Mouse (Mus musculus): Measurements from ENCODE around the gene Dusp16.
A peak's percentile ranks its signal among the peaks of the same experiment; 100 is the strongest.

The Dusp16 gene

GRCm38 (mm10) chr6:134733800-134734221, 58.6 kb downstream of the Dusp16 start:
- DNase-seq, result no peak

DNA sequence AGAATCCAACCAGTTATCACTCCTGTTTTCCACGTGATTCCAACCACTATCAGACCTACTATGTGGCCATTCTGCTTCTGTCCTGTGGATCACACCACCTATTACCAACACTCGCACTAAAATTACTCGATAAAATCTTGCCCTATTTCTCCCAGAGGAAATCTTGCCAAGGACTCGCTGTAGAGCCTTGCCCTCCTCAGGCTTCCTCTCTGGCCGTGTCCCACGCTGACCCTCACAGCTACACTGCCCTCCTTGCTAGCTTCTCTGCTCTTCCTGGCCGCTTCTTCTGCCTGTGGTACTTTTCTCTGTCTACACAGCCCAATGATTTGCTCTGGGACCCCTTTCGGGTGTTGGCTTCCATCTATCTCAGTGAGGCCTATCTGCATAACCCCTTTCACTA, 59.6 kb downstream of the Dusp16 start:
- no peak for DNase-seq

DNA sequence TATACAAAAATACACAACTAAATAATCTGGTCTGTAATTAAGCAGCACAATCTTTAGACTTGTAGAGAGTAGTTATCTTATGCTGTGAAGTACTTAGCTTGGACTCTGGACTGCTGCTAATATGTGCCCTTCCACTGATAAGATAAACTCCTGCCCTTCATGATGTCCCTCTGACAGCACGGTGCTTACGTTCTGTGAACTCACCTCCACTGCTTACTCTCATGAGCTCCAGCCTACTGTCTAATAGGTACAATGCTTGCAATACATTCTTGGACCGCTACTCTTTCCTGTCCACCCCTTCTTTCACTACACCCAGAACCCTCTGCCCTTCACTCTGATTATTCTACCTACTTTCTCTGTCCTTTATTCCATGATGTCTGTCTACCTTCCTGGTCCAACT, 61.4 kb downstream of the Dusp16 start:
- no peak for DNase-seq

GRCm38 (mm10) chr6:134725406-134725805, 67.0 kb downstream of the Dusp16 start:
- DNase-seq, result no peak

DNA sequence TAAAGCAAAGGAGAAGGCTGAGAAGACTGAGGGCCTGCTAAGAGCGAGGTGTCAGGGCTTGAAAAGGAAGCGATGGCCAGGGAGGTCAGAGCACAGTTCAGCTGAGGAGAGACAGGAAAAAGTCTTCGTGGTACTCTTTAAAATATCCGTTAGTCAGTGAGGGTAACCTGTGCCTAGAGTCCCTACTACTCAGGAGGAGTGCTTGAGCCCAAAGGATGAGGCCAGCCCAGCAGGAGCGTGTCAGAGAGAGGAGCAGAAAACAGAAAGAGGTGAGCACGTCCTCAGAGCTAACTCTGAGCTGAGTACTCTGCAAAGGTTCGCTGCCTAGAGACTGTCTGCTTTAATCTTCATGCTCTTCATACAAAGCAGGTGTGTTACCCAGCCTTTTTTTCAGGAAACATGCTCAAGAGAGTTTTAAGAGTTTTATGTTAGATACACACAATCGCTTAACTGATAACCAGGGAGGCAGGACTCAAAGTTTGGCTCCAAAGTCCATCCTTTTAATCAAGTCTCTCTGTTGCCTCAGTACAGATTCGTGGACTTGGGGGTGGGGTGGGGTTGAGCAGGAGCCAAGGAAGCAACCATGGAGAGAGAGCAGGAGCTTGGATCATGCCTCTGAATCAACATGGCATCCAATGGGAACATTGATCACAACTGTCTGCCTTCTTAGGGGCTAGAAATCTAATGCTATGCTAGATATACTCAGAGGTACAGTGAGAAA, 68.4 kb downstream of the Dusp16 start:
- no peak for DNase-seq

DNA sequence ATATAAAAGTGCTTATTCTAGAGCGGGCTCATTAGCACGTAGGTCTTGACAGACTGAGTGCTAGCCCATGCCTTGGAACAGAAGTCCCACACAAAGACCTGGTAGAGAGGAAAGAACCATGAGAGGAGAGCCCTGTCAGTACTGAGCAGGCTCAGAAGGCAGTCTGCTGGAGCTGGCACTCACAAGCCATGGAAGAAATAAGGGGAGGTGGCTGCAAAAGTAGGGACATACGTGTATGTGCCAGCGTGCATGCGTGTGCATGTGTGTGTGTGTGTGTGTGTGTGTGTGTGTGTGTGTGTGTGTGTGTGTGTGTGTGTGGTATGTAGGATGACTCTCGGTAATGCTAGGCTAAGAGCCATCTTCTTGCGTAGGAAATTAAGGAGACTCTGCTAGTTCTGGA, 69.1 kb downstream of the Dusp16 start:
- DNase-seq, result no peak

DNA sequence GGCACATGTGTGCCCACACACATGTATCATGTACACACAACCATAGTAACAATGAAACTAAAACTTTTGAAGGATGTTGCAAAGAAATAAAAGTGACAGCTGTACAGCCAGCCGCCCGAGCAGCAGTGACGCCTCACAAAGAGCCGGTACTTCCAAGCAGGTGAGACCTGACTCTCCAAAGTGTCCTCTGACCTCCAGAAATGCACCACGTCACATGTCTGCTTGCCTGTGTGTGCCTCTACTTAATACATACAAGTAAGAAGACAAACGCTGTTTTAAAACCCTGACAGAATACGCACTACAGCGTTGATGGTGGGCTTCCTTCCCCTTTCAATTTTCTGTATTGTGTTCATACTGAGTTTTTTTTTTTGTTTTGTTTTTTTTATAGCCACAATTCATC, 69.5 kb downstream of the Dusp16 start:
- no peak for DNase-seq

- no peak for DNase-seq
These were observed 70.6 kb downstream of the Dusp16 start for GRCm38 (mm10) chr6:134721729-134722269.

GRCm38 (mm10) chr6:134720150-134720549, 72.3 kb downstream of the Dusp16 start:
- no peak for DNase-seq

DNA sequence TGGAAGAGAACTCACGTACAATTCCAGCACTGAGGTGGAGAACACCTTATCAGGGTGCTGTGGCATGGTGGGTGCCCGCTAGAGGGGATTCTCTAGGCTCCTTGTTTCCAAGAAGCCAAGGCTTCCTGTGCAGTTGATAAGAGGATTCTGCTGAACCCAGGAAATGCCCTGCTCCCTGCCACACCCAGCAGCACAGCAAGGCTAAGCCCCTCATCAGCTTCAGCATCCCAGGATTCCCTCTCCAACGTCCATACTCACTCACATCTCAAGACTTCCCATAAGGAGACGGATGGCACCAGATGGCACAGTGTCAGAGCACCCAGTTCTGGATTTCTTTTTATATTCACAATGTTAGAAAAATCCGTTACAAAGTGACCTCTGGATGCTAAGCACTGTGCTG, 73.3 kb downstream of the Dusp16 start:
- DNase-seq, result no peak

GRCm38 (mm10) chr6:134718668-134719065, 73.8 kb downstream of the Dusp16 start:
- no peak for DNase-seq

DNA sequence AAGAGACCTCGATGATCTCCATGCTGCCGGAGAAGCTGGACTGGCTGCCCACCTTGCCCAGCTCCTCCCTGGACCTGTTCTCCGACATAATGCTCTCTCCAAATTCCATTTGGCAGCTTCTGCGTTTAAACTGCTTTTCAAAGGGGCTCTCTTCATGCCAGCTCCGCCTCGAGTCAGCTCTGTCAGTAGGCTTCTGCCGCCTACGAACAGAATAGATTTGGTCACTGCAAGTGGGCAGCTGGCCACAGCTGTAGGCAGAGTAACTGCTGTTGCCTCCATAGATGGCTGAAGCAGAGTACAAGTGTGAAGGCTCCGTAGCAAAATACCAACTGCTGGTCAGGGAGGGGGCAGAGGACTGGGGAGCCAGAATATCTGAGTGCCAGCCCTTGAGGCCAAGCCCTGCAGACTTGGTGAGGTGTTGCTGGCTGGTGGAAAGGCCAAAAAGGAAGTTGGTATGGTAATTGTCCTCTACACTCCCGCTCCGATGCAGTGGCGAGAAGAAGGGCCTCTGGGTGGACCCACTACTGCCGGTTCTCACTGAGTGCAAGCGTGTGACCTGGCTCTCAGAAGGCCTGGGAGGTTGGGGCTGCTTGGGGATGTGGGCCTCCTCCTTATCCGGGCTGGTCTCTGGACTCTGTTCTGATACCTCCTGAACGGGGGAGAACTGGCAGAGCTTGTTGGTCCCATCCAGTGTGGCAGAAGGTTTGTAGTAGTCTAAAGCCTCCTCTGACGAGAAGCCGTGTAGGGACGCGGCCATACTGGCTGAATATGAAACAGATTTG, 74.3 kb downstream of the Dusp16 start:
- no peak for DNase-seq

- peak in 1 of 2 experiments; percentile 36 for DNase-seq
These were observed 76.2 kb downstream of the Dusp16 start for GRCm38 (mm10) chr6:134716168-134716587.

DNA sequence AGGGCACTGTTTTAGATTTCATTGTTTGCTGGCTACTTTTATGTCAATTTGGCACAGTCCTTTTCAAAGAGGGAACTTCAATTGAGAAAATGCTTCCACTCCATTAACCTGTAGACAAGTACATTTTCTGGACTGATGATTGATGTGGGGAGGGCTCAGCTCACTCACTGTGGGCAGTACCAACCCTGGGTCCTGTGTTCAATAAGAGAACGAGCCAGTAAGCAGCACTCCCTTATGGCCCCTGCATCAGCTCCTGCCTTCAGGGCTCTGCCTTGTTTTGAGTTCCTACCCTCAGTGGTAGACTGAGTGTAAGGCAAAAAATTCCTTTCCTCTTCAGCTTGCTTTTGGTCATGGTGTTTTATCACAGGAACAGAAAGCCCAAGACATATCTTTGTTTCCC, 78.5 kb downstream of the Dusp16 start:
- no peak for DNase-seq

DNA sequence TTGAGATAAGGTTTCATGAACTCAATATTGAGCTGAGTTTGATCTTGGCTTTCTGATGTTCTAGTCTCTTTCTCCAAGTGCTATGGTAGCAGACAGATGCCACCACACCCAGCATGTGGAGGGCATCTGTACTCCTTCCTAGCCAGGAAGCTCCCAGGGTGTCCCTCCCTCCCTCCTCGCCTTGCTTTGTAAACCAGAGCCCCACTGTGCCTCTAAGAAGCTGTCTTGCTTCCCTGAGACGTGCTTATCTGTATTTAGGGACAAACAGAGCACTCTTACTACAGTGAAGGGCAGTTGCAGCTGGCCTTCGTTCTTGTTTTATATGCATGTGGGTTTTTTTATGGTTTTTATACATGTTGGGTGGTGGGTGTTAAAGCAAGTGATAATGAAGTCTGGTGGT, 79.1 kb downstream of the Dusp16 start:
- DNase-seq, result no peak

- no peak for DNase-seq
These were observed 82.4 kb downstream of the Dusp16 start for GRCm38 (mm10) chr6:134710020-134710419.

GRCm38 (mm10) chr6:134706467-134706866, 86.0 kb downstream of the Dusp16 start:
- DNase-seq, result no peak

- DNase-seq, result peak; percentile 68 to 83
These were observed 89.3 kb downstream of the Dusp16 start for GRCm38 (mm10) chr6:134703053-134703690.

DNA sequence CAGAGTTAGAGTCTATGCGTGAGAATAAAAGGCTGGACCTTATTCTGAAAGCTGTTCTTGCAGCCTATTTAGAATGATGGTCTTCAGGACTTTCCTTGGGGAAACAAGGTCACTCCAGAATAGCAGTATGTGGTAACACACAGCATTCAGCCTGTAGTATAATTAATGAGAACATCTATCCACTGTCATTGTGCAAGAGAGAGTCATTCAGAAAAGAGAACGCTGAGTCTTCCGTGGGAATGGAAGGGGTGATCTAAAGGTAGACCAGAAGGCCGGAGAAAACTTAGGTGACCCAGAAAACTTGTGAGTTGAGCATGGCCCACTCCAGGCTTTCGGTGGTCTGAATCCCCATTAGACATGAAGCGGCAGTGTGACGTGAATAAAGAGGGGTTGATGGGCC, 90.2 kb downstream of the Dusp16 start:
- DNase-seq, result no peak

- no peak for DNase-seq
These were observed 91.2 kb downstream of the Dusp16 start for GRCm38 (mm10) chr6:134701211-134701602.

- peak; percentile 91 to 93 for DNase-seq
These were observed 91.8 kb downstream of the Dusp16 start for GRCm38 (mm10) chr6:134700451-134701210.

GRCm38 (mm10) chr6:134698243-134698642, 94.2 kb downstream of the Dusp16 start:
- no peak for DNase-seq

GRCm38 (mm10) chr6:134696554-134696953, 95.9 kb downstream of the Dusp16 start:
- DNase-seq, result no peak
